Comparison of ENCODE assay signal across 8 mouse cellular contexts in the genomic region with DNA sequence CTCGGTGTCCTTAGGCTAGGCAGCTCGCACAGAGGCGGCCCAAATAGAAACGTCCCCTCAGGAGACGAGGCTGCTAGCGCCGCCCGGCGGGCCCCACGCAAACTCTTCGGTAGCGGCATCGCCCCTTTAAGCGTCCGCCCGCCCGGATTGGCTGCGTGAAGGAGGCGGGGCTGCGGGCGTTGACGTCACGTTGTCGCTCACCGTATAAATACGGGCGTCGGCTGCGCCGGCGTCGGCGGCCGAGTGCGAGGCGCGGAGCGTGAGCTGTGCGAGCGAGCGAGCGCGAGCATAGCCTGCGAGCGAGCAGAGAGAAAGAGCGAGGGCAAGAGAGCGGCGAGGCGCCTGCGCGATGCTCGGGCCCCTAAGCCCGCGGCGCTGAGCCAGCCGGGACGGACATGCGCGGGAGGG. TPM values are rescaled to one million over a fixed set of nuclear protein-coding genes. Genes with fewer than 3 reads are reported as not detected.
A peak's percentile ranks its signal among the peaks of the same experiment; 100 is the strongest.
DNase-seq lines count a peak whose midpoint lies in the region; ATAC-seq and TF ChIP-seq lines count a peak whose summit lies in the region.

No protein-coding gene starts in this region.

- no peaks in the 10 kb centered on the region for H3K27me3 ChIP-seq in hindbrain, postnatal 0 days (ENCODE audit: insufficient read depth, low read length)

- peak overlapping the region; percentile 80 for H3K4me2 ChIP-seq in hindbrain, postnatal 0 days (ENCODE audit: low read depth, low read length)

- peak overlapping the region; percentile 98 for H3K27ac ChIP-seq in gastrocnemius, adult 2 months
- H3K27ac ChIP-seq in hindbrain, postnatal 0 days = peak overlapping the region; percentile 90

- intact Hi-C loops in gastrocnemius, adult 2 months (cut with DNase I) = loop anchor here (5.0 kb wide), 2 partner anchors 42 to 73 kb away; no protein-coding TSS in a partner anchor

- H3K36me3 ChIP-seq in hindbrain, postnatal 0 days (ENCODE audit: insufficient read depth, low read length) = no peaks in the 10 kb centered on the region

- peaks cover 13% of the 10 kb centered on the region for H3K4me1 ChIP-seq in hindbrain, postnatal 0 days (ENCODE audit: insufficient read depth, low read length)

- peak; percentile 86 for DNase-seq in WW6 (ENCODE audit: low read depth, low spot score)
- peak; percentile 98 to 99 for DNase-seq in cerebellum, postnatal 25 days
- peak; percentile 97 for DNase-seq in gastrocnemius, adult 2 months
- DNase-seq in hindbrain, postnatal 0 days (ENCODE audit: low spot score) = peak; percentile 98
- peak; percentile 94 for DNase-seq in left cerebral cortex, adult 18-20 months (ENCODE audit: low spot score in 2 of 2)
- DNase-seq in lung, postnatal 4 days = peak; percentile 97 to 99
- peak; percentile 94 for DNase-seq in retina, postnatal 7 days (ENCODE audit: low read depth, low spot score)
- DNase-seq in urinary bladder, adult 18-20 months (ENCODE audit: low spot score in 2 of 2) = peak; percentile 92 to 96

- WGBS in hindbrain, postnatal 0 days = under 1% methylated on average over 59 of the region's 59 CpGs

- H3K9me3 ChIP-seq in hindbrain, postnatal 0 days (ENCODE audit: low read length) = no peaks in the 10 kb centered on the region

- ATAC-seq in hindbrain, postnatal 0 days = peak; percentile 98

- peak overlapping the region; percentile 89 for H3K4me3 ChIP-seq in gastrocnemius, adult 2 months
- H3K4me3 ChIP-seq in hindbrain, postnatal 0 days (ENCODE audit: low read length) = peak overlapping the region; percentile 83

- peak; percentile 60 for TF ChIP-seq CTCF in gastrocnemius, adult 2 months (IDR thresholded peaks at IDR 0.05)
- TF ChIP-seq CTCF in hindbrain, postnatal 0 days (IDR thresholded peaks at IDR 0.05; ENCODE audit: low read depth) = peak; percentile 61

- H3K9ac ChIP-seq in hindbrain, postnatal 0 days (replicated peaks; ENCODE audit: low read length) = peak overlapping the region; percentile 74

RNA-seq across cellular contexts. Expression of gene Errfi1, which starts 1.1 kb away (rescaled TPM):
- total RNA-seq in gastrocnemius, adult 2 months (2021) = 10 to 100 TPM; 20.7 to 50.5 TPM
- total RNA-seq in hindbrain, postnatal 0 days (2014; rRNA removed) = 32.4 and 38.8 TPM in 2 replicates
- 22.2 and 23.2 TPM in 2 replicates for polyA plus RNA-seq in hindbrain, postnatal 0 days (2015; fragmentation: Nextera tagmentation; extraction: Ambion mirVana)
- total RNA-seq in left cerebral cortex, adult 18-20 months (2021) = 10 to 100 TPM; 29.7 to 32.6 TPM

RNA-seq across cellular contexts. Expression of gene Park7, which starts 59.4 kb away (rescaled TPM):
- 100 to 1,000 TPM; 579 to 815 TPM for total RNA-seq in gastrocnemius, adult 2 months (2021)
- 126 and 135 TPM in 2 replicates for total RNA-seq in hindbrain, postnatal 0 days (2014; rRNA removed)
- 449 and 470 TPM in 2 replicates for polyA plus RNA-seq in hindbrain, postnatal 0 days (2015; fragmentation: Nextera tagmentation; extraction: Ambion mirVana)
- total RNA-seq in left cerebral cortex, adult 18-20 months (2021) = 100 to 1,000 TPM; 215 to 216 TPM

RNA-seq across cellular contexts. Expression of gene Tnfrsf9, which starts 59.5 kb away (rescaled TPM):
- total RNA-seq in gastrocnemius, adult 2 months (2021) = under 1 TPM in 1 of 2 experiments, not detected in 1; 0.20 TPM
- 0.52 and 2.4 TPM in 2 replicates for total RNA-seq in hindbrain, postnatal 0 days (2014; rRNA removed)
- polyA plus RNA-seq in hindbrain, postnatal 0 days (2015; fragmentation: Nextera tagmentation; extraction: Ambion mirVana) = 0.09 and 0.34 TPM in 2 replicates
- total RNA-seq in left cerebral cortex, adult 18-20 months (2021) = under 1 TPM; 0.35 to 0.94 TPM

Comparison
In these comparisons a context has a peak if more than half of its experiments do, and no peak if none do; other contexts are left out.
1. Peak in every context shown above with its lines: DNase-seq, ATAC-seq, H3K4me3 ChIP-seq and H3K27ac ChIP-seq.